Mouse (Mus musculus) granulocyte monocyte progenitor cell, adult 5-6 weeks (primary cell): Measurements from ENCODE around the gene Stk10. TPM values are rescaled to one million over a fixed set of nuclear protein-coding genes. Genes with fewer than 3 reads are reported as not detected.

Experiments used
- ATAC-seq: replicated peaks from 2 replicates; pipeline ENCODE4 v1.8.0; 2016; ENCODE audit warnings: mild to moderate bottlenecking, moderate TSS enrichment, inconsistent platforms; ENCODE audit not compliant: poor library complexity, severe bottlenecking
- total RNA-seq, 2 experiments: library from RNA; stranded (forward) in 1 of 2; stranded (reverse) in 1 of 2; fragments of 200-712, 200-1000 nt in 1 of 2; fragments of >200 nt in 1 of 2; fragmentation: Nextera tagmentation in 1 of 2; gene quantifications; 2 replicates each; pipeline ENCODE4 v1.2.3; 2014 to 2017

The Stk10 gene
- total RNA-seq, 2 experiments from 2014 or later = 12.7 to 15.7 TPM

DNA sequence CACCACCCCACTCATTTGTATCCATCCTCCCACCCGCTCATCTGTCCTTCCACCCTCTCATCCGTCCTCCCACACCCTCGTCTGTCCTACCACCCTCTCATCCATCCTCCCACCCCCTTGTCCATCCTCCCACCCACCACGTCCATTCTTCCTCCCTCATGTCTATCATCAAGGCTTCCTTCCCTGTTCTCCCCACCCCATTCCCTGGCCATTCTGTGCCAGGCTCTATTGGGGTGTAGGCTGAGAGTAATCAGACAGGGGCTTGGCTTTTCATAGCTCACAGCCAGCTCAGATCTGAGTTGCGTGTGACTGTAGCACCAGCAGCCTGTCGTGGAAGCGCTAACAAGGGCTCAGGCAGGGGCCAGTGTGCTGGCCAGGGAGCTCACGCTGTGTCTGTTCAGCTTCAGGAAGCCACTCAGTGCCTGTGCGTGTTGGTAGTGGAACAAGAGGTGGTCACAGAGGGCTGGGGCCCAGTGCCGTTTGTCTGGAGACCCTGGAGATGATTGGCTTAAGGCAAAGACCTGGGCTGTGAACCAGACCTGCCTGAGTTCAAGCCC lies 14.4 kb downstream of the Stk10 start:
- ATAC-seq = no peak

GRCm38 (mm10) chr11:32548240-32548639 lies 15.1 kb downstream of the Stk10 start:
- ATAC-seq = no peak

GRCm38 (mm10) chr11:32549236-32549635 lies 16.1 kb downstream of the Stk10 start:
- ATAC-seq = no peak

- no peak for ATAC-seq
Observed at GRCm38 (mm10) chr11:32550102-32550501, 17.0 kb downstream of the Stk10 start.

DNA sequence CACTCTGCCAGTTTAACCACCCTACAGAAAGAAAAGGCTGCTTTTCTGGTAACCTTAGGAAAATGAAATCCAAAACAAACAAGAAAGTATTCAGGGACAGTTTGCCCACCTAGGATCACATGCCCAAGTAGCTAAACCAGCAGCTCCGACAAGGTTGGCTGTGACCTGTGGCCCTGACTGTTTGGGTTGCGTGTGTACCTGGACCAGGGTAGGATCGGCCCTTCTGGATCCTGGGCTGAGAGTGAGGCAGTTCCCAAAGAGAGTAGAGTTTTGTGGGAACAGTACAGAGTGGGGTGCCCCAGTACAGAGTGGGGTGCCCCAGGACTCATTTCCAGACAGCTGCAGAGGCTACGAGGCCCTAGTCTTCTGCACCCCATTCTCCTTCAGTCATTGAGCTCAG lies 18.0 kb downstream of the Stk10 start:
- no peak for ATAC-seq

DNA sequence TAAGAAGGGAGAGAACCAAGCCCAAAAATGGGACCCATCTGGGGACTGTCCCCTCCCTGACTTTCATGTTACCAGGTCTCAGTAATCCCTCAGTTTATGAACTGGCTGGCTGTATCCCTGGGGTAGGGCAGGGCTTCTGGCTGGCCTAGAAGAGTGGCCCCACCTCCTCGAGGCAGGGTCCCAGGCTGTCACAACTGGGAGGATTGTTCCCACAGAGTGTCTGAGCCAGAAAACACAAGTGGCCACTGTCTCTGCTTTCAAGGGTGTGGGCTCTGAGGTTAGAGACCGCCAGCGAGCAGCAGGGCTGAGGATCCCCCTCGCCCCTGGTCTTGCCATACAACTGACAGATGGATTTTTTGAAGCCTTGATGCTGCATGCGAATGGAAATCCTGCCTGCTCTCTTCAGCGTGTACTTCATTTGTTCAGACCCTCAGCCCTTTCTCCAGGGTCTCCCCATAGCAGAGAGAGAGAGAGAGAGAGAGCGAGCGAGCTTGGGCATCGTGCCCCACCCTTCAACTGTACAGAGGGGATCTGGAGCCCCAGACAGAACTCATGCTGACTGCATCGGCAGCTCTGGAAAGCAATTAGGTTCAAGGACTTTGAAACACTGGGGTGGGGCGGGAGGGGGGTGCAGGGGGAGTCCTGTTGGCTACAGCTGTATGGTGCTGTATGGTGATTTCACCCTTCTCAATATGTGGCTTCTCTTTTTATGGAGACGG lies 18.6 kb downstream of the Stk10 start:
- ATAC-seq = no peak

- peak; percentile 41 for ATAC-seq
Observed at GRCm38 (mm10) chr11:32552401-32553090, 19.4 kb downstream of the Stk10 start.

GRCm38 (mm10) chr11:32553311-32554140 lies 20.4 kb downstream of the Stk10 start:
- peak; percentile 60 for ATAC-seq

GRCm38 (mm10) chr11:32554141-32555091 lies 21.3 kb downstream of the Stk10 start:
- peak; percentile 53 for ATAC-seq

DNA sequence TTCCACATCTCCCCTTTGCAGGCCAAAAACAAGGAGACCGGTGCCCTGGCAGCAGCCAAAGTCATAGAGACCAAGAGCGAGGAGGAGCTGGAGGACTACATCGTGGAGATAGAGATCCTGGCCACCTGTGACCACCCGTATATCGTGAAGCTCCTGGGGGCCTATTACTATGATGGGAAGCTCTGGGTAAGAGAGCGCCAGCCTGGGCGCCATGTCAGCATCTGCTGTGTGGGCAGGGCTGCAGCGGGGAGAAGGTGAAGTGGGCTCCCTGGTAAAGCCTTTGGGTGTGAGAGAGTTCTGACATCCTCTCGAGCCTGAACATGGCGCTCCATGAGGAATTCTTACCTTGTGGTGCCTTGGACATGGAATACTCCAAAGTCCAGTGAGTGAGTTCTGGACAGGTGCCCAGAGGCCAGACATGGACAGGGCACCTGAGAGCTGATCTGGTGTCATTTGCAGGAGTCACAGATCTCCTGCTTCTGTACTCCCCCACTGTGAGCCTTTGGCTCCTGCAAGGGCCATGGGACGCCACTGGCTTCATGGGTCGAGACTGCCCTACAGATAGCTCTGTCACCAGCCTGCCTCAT lies 22.1 kb downstream of the Stk10 start:
- no peak for ATAC-seq

- ATAC-seq = no peak
Observed at GRCm38 (mm10) chr11:32556333-32556990, 23.4 kb downstream of the Stk10 start.

GRCm38 (mm10) chr11:32558026-32558425 lies 24.9 kb downstream of the Stk10 start:
- no peak for ATAC-seq

DNA sequence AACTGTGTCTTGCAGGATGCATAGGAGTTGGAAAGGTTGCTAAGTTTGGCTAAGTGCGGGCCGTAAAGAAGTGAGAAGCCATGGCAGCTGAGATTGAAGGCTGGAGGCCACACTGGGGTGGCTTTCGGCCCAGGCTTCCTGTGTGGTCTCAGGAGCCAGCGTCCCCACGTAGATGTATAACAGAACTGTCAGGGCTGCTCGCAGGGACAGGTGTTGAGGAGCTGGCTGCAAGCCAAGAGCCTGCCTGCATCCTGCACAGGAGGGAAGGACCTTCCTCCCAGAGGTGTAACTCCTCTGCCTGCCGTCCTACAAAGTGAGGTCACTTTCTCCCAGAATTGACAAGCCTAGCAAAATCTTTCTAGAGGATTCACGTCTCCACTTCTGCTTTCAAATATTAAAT lies 25.6 kb downstream of the Stk10 start:
- peak; percentile 39 for ATAC-seq

DNA sequence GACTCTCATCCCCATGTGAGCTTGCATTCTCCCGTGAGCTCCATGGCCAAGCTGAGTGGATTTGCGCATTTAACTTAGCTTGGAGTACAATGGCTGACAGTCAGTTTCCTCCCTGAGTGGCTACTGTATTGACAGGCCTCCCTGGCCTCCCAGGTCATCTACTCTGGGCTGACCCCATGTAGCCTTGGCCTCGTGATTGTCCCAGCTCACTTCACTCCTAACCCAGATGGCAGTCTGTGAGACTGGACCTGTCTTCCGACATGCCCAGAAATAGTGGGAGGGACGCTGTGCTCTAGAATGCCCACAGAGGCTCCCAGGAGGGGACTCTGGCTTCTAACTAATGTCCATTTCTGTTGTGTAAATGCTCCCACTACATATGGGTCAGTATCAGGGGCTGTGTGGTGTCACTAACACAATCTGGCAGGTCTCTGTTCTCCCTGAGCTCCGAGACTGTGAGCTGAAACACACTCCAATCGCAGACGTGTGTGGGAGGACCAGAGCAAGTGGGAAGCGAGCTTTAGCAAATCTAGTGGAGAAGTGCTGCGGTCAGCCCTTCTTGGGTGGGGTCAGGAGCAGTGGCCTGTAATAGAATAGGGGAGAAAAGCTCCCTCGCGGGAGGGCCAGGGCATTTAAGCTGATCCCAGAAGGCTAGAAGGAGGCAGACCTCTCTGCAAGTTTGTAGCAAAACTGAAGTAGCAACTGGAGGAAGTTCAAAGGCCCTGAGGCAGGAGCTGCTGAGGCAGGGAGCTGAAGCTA lies 27.1 kb downstream of the Stk10 start:
- no peak for ATAC-seq

DNA sequence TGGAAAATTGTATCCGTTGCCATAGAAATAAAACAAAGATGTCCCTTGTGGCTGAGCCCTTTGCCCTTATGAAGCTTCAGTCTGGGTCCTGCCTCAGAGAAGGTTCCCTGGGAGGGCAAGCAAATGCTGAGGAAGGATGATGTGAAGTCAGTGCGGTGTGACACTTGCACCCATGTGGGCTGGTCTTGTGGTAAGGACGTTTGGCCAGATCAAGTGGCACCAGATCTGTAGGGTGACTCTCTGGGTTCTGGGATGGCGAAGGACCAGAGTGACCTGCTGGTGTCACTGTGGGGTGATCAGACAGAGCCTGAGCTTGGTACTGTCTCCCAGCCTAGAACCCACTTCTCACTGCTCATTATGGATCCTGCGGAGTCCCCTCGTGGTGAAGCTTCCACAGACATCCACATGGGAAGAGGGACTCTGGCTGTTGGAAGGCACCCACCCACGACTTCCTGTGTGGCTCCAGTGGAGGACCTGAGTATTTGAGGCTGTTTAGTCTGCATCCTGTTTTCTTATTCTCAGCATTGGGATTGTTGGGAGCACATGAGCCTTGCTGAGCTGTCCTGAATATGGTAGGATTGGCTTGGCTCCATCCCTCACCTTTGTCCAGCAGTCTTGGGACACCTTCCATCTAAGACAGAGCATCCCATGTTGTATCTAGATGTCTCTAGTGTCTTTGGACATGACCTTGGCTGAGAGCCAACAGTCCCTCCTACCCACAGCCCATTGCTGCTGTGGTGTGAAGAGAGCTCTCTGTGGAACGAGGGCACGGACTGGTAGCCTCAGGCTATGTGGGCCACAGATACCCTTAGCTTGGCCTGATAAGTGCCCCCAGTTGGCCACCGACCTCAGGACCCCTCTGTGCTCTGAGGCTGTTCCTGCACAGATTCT lies 28.6 kb downstream of the Stk10 start:
- ATAC-seq = peak; percentile 4

- ATAC-seq = no peak
Observed at GRCm38 (mm10) chr11:32562706-32563105, 29.6 kb downstream of the Stk10 start.

DNA sequence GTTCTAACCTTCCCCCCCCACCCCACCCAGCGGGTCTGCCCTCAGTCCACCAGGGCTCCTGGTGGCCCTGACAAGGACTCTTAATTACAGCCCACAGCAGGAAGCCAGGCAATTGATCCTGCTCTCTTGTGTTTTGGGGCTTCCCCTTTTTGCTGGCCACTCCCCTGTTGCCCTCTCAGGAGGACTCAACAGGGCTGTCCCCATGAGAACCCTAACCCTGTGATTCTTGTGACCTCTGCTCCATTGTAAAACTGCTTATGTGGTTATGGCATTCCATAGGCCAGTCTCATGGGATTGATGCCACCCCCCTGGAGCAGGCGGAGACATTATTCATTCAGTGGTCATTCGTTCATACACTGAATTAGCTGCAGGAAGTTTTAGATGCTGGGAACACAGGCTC lies 30.6 kb downstream of the Stk10 start:
- ATAC-seq = peak; percentile 46
